Mouse (Mus musculus) frontal cortex, adult (tissue): ENCODE results near the gene Tmc4.
"Not testable (repeated sequence)": the region's sequence is repeated elsewhere in the genome, so short reads cannot be mapped to it uniquely, and the experiment has no call there.

Experiments
- ATAC-seq: cut with Nextera tagmentation; 2 replicates; pipeline ENCODE4 v1.9.2; 2017; ENCODE audit warnings: mild to moderate bottlenecking, moderate library complexity, mixed read lengths; ENCODE audit not compliant: low TSS enrichment

Gene Tmc4

GRCm38 (mm10) chr7:3677342-3677741 is at the start of gene Tmc4:
Gene Tmc4 (minus strand): TSS chr7:3677553.
- no peak for ATAC-seq

GRCm38 (mm10) chr7:3725459-3725858 is 48.1 kb upstream of the Tmc4 start:
- not testable (repeated sequence) for ATAC-seq

- not testable (repeated sequence) for ATAC-seq
Measured at GRCm38 (mm10) chr7:3720268-3720667, 42.9 kb upstream of the Tmc4 start, which contains the start of gene Pirb. Gene Pirb (minus strand): TSS chr7:3720391.

GRCm38 (mm10) chr7:3715249-3715648 is 37.9 kb upstream of the Tmc4 start:
- no peak for ATAC-seq

- ATAC-seq, result no peak
Measured at GRCm38 (mm10) chr7:3712264-3712942, 35.0 kb upstream of the Tmc4 start.

GRCm38 (mm10) chr7:3709000-3709399 is 31.6 kb upstream of the Tmc4 start:
- ATAC-seq, result no peak

GRCm38 (mm10) chr7:3708447-3708980 is 31.2 kb upstream of the Tmc4 start:
- not testable (repeated sequence) for ATAC-seq

GRCm38 (mm10) chr7:3707568-3708413 is 30.4 kb upstream of the Tmc4 start:
- ATAC-seq, result no peak

- no peak for ATAC-seq
Measured at GRCm38 (mm10) chr7:3707027-3707426, 29.7 kb upstream of the Tmc4 start.

GRCm38 (mm10) chr7:3706343-3706934 is 29.1 kb upstream of the Tmc4 start:
- ATAC-seq, result no peak

GRCm38 (mm10) chr7:3705911-3706310 is 28.6 kb upstream of the Tmc4 start:
- no peak for ATAC-seq

- ATAC-seq, result not testable (repeated sequence)
Measured at GRCm38 (mm10) chr7:3705461-3705860, 28.1 kb upstream of the Tmc4 start.

- peak; percentile 62 for ATAC-seq
Measured at GRCm38 (mm10) chr7:3704475-3704874, 27.1 kb upstream of the Tmc4 start.

GRCm38 (mm10) chr7:3703879-3704441 is 26.6 kb upstream of the Tmc4 start, which contains the start of gene Rps9:
Gene Rps9 (plus strand): TSS chr7:3703993.
- peak; percentile 94 for ATAC-seq

- no peak for ATAC-seq
Measured at GRCm38 (mm10) chr7:3703148-3703878, 26.0 kb upstream of the Tmc4 start.

- peak; percentile 64; the same call in 1 of the 2 replicates for ATAC-seq
Measured at GRCm38 (mm10) chr7:3698471-3698870, 21.1 kb upstream of the Tmc4 start.

GRCm38 (mm10) chr7:3694949-3695305 is 17.6 kb upstream of the Tmc4 start:
- not testable (repeated sequence) for ATAC-seq

GRCm38 (mm10) chr7:3694076-3694948 is 17.0 kb upstream of the Tmc4 start:
- ATAC-seq, result no peak

GRCm38 (mm10) chr7:3693809-3694075 is 16.4 kb upstream of the Tmc4 start:
- ATAC-seq, result no peak

- ATAC-seq, result peak; percentile 87
Measured at GRCm38 (mm10) chr7:3692987-3693808, 15.8 kb upstream of the Tmc4 start, which contains the start of gene Mboat7. Gene Mboat7 (minus strand): TSS chr7:3693523.
